Mouse (Mus musculus) testis, adult 2 months (tissue): ENCODE results near the gene Adgrv1.

Experiments used
- CTCF ChIP-seq: fragments of 200-500 bp; IDR thresholded peaks from 2 replicates; pipeline ENCODE4 v1.5.1; 2012; ENCODE audit warnings: low read depth, mild to moderate bottlenecking, inconsistent platforms, low read length, moderate library complexity; ENCODE audit not compliant: control insufficient read depth, insufficient read depth, insufficient replicate concordance
- POLR2A ChIP-seq: fragments of 200-500 bp; IDR thresholded peaks from 2 replicates; pipeline ENCODE4 v1.6.1; 2012; ENCODE audit warnings: low read depth, mild to moderate bottlenecking, inconsistent platforms, low read length, moderate library complexity; ENCODE audit not compliant: control insufficient read depth

- no peak for TF ChIP-seq CTCF
- TF ChIP-seq POLR2A = no peak
These were observed 391.8 kb downstream of the Adgrv1 start for GRCm38 (mm10) chr13:81241181-81241580.
